Mouse (Mus musculus): ENCODE data around the gene Hesx1. TPM values are rescaled to one million over a fixed set of nuclear protein-coding genes. Genes with fewer than 3 reads are reported as not detected.
"Not testable (repeated sequence)": the region's sequence is repeated elsewhere in the genome, so short reads cannot be mapped to it uniquely, and the experiment has no call there.

The Hesx1 gene
- not detected in 2 replicates for polyA plus RNA-seq (2015; fragmentation: Nextera tagmentation; extraction: Ambion mirVana)

DNA sequence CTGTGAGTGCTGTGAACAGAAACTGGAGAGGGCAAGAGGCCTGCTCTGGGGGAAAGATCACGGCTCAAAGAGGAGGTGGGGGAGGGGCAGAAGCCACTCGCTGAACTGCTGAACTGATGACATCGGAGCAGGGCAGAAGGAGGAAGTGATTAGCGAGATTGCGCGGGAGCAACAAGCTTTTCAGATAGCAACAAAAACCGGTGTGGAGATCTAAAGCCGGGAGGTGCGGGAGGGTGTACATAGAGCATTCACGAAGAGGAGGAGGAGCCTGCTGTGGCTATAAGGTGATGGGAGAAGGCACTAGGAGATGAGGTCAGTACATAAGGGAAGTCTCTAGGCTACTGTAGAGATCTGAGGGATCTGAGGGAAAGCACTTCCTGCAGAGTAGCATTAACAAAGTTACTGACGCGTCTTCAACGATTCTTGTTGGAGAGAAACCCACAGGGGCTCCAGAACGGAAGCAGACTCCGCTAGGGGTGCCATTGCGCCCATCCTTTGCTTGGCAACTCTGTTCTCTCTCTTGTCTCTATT, at the start of gene Hesx1:
Hesx1 (plus strand) TSS at position 206 of the 531 bp plus-strand sequence.
- Histone ChIP-seq H3K4me3 (replicated peaks; ENCODE audit: low read length) (peak within 1 kb of the TSS; percentile 34), H3K9me3 (ENCODE audit: control insufficient read depth, low read length) (no peaks in the 10 kb centered on the region), H3K27me3 (replicated peaks; ENCODE audit: control insufficient read depth, insufficient read depth, low read length) (no peaks in the 10 kb centered on the region), H3K9ac (replicated peaks; ENCODE audit: low read depth, low read length) (no peak within 1 kb of the TSS), H3K4me1 (replicated peaks; ENCODE audit: control insufficient read depth, insufficient read depth, low read length) (peaks cover 3% of the 10 kb centered on the region; the same call in 1 of the 2 replicates), H3K4me2 (ENCODE audit: low read length) (peak within 1 kb of the TSS; percentile 52), H3K36me3 (ENCODE audit: control insufficient read depth, insufficient read depth) (no peaks in the 10 kb centered on the region), H3K27ac (ENCODE audit: low read length) (no peak within 1 kb of the TSS)
- 12% methylated on average over 16 of the region's 16 CpGs for WGBS
- ATAC-seq, result no peak

DNA sequence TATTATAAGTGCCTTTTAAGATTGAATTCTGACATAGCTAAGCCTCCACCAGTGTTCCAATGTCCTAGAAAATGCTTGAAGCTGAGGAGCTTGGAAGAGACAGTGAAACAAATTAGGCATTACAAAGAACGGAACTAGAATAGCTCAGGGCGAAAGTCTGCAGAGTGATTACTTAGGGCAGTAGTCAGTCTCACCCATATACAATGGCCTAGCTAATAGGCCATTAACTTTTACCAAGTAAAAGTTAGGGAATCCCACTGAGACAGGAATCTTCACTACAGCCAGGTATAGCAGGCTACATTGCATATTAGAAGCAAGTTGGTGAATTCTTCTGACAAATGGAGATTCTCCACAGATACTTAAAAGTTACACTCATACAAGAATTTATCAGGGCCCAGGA, 38.1 kb upstream of the Hesx1 start:
- H3K4me2 ChIP-seq (ENCODE audit: low read length); H3K4me1 ChIP-seq (replicated peaks; ENCODE audit: control insufficient read depth, insufficient read depth, low read length); H3K9me3 ChIP-seq (ENCODE audit: control insufficient read depth, low read length); H3K4me3 ChIP-seq (replicated peaks; ENCODE audit: low read length); H3K27me3 ChIP-seq (replicated peaks; ENCODE audit: control insufficient read depth, insufficient read depth, low read length); H3K36me3 ChIP-seq (ENCODE audit: control insufficient read depth, insufficient read depth); ATAC-seq; H3K27ac ChIP-seq (ENCODE audit: low read length); H3K9ac ChIP-seq (replicated peaks; ENCODE audit: low read depth, low read length): not testable (repeated sequence)
- 65% methylated on average over 2 of the region's 2 CpGs for WGBS

DNA sequence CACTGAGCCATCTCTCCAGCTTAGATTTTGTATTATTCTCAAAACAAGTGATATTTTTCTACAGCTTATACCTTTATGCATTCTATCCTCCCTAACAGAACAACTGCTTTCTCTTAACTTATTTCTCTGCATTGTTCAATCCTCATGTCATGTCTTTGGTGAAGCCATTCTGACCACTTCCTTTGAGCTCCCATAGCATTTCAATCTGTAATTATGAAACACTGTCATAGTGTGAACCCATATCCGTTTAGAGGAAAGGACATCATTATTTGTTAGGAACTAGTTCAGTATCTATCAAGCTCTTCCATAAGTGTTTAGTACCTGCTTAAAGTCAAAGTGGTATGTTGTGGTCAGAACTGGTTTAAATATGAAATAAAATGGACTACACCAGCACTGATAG, 33.7 kb upstream of the Hesx1 start:
- Histone ChIP-seq H3K9ac (replicated peaks; ENCODE audit: low read depth, low read length) (no peak overlapping the region), H3K4me3 (replicated peaks; ENCODE audit: low read length) (no peak overlapping the region), H3K4me2 (ENCODE audit: low read length) (no peak overlapping the region), H3K27ac (ENCODE audit: low read length) (no peak overlapping the region), H3K27me3 (replicated peaks; ENCODE audit: control insufficient read depth, insufficient read depth, low read length) (no peaks in the 10 kb centered on the region), H3K9me3 (ENCODE audit: control insufficient read depth, low read length) (no peaks in the 10 kb centered on the region), H3K36me3 (ENCODE audit: control insufficient read depth, insufficient read depth) (peaks cover 7% of the 10 kb centered on the region), H3K4me1 (replicated peaks; ENCODE audit: control insufficient read depth, insufficient read depth, low read length) (no peaks in the 10 kb centered on the region)
- WGBS, result 95% methylated on average over 1 of the region's 1 CpGs
- ATAC-seq, result no peak

DNA sequence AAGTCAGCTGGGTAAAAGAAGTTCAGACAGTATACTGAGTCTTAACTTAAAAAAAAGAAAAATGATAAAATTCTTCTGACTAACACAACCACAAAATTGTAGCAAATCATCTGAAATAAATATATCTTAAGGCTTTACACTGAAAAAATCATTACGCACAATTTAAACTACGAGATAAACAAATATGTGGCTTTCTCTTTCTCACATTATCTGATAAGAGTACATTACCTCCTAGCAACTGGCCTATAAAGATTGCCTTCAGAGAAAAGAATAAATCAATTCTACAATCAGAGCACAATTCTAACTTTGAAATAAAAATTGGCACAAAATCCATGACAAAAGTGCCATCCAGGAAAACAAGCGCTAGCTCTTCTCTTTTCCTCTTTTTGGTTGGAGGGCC, 25.1 kb upstream of the Hesx1 start:
- no peaks in the 10 kb centered on the region for H3K27me3 ChIP-seq (replicated peaks; ENCODE audit: control insufficient read depth, insufficient read depth, low read length)
- no peak for ATAC-seq
- H3K9ac ChIP-seq (replicated peaks; ENCODE audit: low read depth, low read length), result peak overlapping the region; percentile 94
- no peaks in the 10 kb centered on the region for H3K36me3 ChIP-seq (ENCODE audit: control insufficient read depth, insufficient read depth)
- H3K27ac ChIP-seq (ENCODE audit: low read length), result no peak overlapping the region
- peaks cover 11% of the 10 kb centered on the region for H3K4me1 ChIP-seq (replicated peaks; ENCODE audit: control insufficient read depth, insufficient read depth, low read length)
- H3K4me3 ChIP-seq (replicated peaks; ENCODE audit: low read length), result peak overlapping the region; percentile 93
- peak overlapping the region; percentile 68 for H3K4me2 ChIP-seq (ENCODE audit: low read length)
- no peaks in the 10 kb centered on the region for H3K9me3 ChIP-seq (ENCODE audit: control insufficient read depth, low read length)
- 77% methylated on average over 3 of the region's 3 CpGs for WGBS

DNA sequence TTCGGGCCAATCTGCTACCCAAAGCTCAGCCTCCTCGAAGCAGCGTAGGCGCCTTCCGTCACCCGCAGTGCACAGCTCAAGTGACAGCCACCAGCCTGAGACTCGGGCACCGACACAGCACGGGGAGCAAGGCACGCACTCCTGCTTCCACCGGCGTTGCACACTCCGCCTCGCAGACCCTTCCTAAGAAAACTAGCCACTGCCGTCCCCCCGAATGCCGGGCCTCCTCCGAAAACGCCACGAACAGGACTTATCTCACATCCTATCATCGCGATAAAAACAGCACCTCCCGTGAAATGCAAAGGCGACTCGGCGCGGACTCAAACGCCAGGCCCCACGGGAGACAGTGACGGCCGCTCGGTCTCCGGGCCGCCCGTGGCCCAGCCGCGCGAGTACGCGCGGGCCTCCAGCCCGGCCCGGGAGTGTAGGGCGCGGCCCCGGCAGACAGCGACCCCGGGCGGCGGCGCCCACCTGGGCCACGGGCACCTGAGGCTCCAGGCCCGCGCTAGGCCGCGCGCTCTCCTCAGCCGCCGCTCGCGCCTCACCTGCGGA, 24.3 kb upstream of the Hesx1 start:
- peak overlapping the region; percentile 94 for H3K9ac ChIP-seq (replicated peaks; ENCODE audit: low read depth, low read length)
- H3K9me3 ChIP-seq (ENCODE audit: control insufficient read depth, low read length), result no peaks in the 10 kb centered on the region
- H3K27me3 ChIP-seq (replicated peaks; ENCODE audit: control insufficient read depth, insufficient read depth, low read length), result no peaks in the 10 kb centered on the region
- H3K27ac ChIP-seq (ENCODE audit: low read length), result peak overlapping the region; percentile 85
- peak; percentile 82 for ATAC-seq
- no peaks in the 10 kb centered on the region for H3K36me3 ChIP-seq (ENCODE audit: control insufficient read depth, insufficient read depth)
- peak overlapping the region; percentile 68 for H3K4me2 ChIP-seq (ENCODE audit: low read length)
- H3K4me1 ChIP-seq (replicated peaks; ENCODE audit: control insufficient read depth, insufficient read depth, low read length), result peaks cover 11% of the 10 kb centered on the region
- under 1% methylated on average over 53 of the region's 62 CpGs for WGBS
- peak overlapping the region; percentile 93 for H3K4me3 ChIP-seq (replicated peaks; ENCODE audit: low read length)

DNA sequence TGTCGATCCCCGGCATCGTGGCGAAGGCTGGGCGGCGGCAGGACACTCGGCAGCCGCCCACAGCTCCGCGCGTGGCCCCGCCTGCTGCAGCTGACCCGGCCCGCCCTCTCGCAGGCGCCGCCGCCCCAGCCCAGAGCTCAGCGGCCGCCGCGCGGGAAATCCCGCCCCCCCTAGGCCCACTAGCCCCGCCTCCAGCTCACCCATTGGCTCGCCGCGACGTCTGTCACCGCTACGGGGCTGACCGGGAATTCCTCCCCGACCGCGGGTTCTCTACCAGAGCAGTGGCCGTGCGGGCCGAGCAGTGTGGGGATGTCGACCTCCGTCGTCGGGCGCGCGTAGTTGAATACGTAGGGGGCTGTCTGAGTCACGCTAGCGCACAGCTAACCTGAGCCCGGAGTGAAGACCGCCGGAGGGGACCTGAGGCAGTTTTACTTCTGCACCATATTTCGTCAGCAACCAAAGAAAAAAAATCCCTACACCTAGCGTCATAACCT, 23.7 kb upstream of the Hesx1 start:
- peak; percentile 99 for ATAC-seq
- peak overlapping the region; percentile 93 for H3K4me3 ChIP-seq (replicated peaks; ENCODE audit: low read length)
- WGBS, result under 1% methylated on average over 53 of the region's 53 CpGs

DNA sequence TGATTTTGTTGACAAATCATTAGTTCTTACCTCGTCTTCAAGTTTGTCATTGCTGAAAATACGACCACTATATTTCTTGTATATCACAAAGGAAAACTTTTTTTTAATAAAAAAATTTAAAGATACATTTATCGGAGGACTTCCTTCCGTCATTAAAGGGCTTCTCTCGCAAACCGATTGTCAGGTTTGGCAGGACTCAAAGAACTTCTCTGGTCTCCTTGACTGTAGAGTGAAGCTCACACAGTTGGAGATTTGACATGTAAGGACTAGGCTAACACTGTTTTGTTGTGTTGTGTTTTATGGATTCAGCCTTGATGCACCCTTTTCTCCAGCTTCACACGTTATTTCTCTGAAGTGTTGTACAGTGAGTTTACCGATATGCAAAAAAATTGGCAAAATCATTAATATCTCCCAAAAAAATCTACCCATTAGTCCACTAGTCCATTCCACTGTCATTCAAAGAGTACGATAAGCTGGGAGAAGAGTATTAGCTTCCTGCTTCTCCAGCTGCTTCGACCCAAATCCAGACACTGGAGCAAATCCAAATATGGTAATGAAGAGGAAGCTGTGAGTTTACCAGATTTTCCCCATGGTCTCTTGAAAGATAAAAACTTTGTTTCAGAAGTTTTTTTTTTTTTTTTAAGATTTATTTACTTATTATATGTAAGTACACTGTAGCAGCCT, 23.0 kb upstream of the Hesx1 start, which contains the start of gene Appl1:
Appl1 (minus strand) TSS at position 127 of the 684 bp plus-strand sequence.
- Histone ChIP-seq H3K4me1 (replicated peaks; ENCODE audit: control insufficient read depth, insufficient read depth, low read length) (peaks cover 11% of the 10 kb centered on the region), H3K27me3 (replicated peaks; ENCODE audit: control insufficient read depth, insufficient read depth, low read length) (no peaks in the 10 kb centered on the region), H3K4me3 (replicated peaks; ENCODE audit: low read length) (peak within 1 kb of the TSS; percentile 93), H3K9ac (replicated peaks; ENCODE audit: low read depth, low read length) (peak within 1 kb of the TSS; percentile 94), H3K27ac (ENCODE audit: low read length) (peak within 1 kb of the TSS; percentile 85), H3K4me2 (ENCODE audit: low read length) (peak within 1 kb of the TSS; percentile 68), H3K9me3 (ENCODE audit: control insufficient read depth, low read length) (no peaks in the 10 kb centered on the region), H3K36me3 (ENCODE audit: control insufficient read depth, insufficient read depth) (no peaks in the 10 kb centered on the region)
- ATAC-seq, result no peak
- 39% methylated on average over 10 of the region's 10 CpGs for WGBS

More for the DNA sequence above, 23.7 kb upstream of the Hesx1 start:
- Histone ChIP-seq H3K27ac (ENCODE audit: low read length) (peak overlapping the region; percentile 85), H3K4me2 (ENCODE audit: low read length) (peak overlapping the region; percentile 68), H3K9me3 (ENCODE audit: control insufficient read depth, low read length) (no peaks in the 10 kb centered on the region), H3K4me1 (replicated peaks; ENCODE audit: control insufficient read depth, insufficient read depth, low read length) (peaks cover 11% of the 10 kb centered on the region), H3K36me3 (ENCODE audit: control insufficient read depth, insufficient read depth) (no peaks in the 10 kb centered on the region), H3K9ac (replicated peaks; ENCODE audit: low read depth, low read length) (peak overlapping the region; percentile 94), H3K27me3 (replicated peaks; ENCODE audit: control insufficient read depth, insufficient read depth, low read length) (no peaks in the 10 kb centered on the region)

DNA sequence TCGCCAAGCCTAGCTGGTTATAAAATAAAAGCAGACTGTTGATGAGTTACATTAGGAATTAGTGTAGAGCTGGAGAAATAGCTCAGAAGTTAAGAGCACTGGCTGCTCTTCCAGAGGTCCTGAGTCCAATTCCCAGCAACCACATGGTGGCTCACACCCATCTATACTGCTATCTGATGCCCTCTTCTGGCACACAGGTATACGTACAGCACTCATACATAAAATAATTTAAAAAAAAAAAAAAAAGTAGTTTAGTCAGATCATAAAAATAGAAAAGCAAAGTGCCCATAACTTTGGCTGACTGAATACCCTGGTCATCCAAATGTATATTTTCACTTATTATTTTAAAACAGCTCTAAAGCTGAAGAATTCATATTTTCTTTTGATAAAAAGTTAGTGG, 21.1 kb upstream of the Hesx1 start:
- no peak for ATAC-seq
- Histone ChIP-seq H3K4me1 (replicated peaks; ENCODE audit: control insufficient read depth, insufficient read depth, low read length) (peaks cover 14% of the 10 kb centered on the region), H3K27me3 (replicated peaks; ENCODE audit: control insufficient read depth, insufficient read depth, low read length) (no peaks in the 10 kb centered on the region), H3K36me3 (ENCODE audit: control insufficient read depth, insufficient read depth) (no peaks in the 10 kb centered on the region), H3K4me3 (replicated peaks; ENCODE audit: low read length) (no peak overlapping the region), H3K4me2 (ENCODE audit: low read length) (no peak overlapping the region), H3K9me3 (ENCODE audit: control insufficient read depth, low read length) (no peaks in the 10 kb centered on the region), H3K27ac (ENCODE audit: low read length) (no peak overlapping the region), H3K9ac (replicated peaks; ENCODE audit: low read depth, low read length) (no peak overlapping the region)
- WGBS, result 73% methylated on average over 2 of the region's 2 CpGs

DNA sequence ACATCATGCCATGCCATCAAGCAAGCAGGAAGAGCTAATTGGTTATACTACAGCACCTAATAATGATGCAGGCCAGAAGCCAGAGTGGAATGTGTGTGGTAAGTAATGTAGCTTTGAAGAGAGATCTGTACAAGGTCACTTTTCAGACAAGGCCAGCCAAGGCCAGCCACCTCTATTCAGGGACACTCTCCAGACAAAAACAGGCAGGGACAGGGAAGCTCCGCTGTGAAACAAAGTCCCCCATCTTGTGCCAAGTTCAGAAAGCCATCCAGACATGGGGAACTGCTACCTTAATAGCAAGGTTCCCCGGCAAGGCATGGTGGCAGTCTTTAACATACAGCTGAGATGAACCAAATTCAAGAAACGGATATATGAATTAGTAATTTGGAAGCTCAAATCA, 18.7 kb upstream of the Hesx1 start:
- no peaks in the 10 kb centered on the region for H3K9me3 ChIP-seq (ENCODE audit: control insufficient read depth, low read length)
- no peak overlapping the region for H3K4me2 ChIP-seq (ENCODE audit: low read length)
- H3K36me3 ChIP-seq (ENCODE audit: control insufficient read depth, insufficient read depth), result no peaks in the 10 kb centered on the region
- no peak for ATAC-seq
- H3K27me3 ChIP-seq (replicated peaks; ENCODE audit: control insufficient read depth, insufficient read depth, low read length), result no peaks in the 10 kb centered on the region
- peaks cover 5% of the 10 kb centered on the region for H3K4me1 ChIP-seq (replicated peaks; ENCODE audit: control insufficient read depth, insufficient read depth, low read length)
- no peak overlapping the region for H3K27ac ChIP-seq (ENCODE audit: low read length)
- no peak overlapping the region for H3K4me3 ChIP-seq (replicated peaks; ENCODE audit: low read length)
- 76% methylated on average over 3 of the region's 3 CpGs for WGBS
- no peak overlapping the region for H3K9ac ChIP-seq (replicated peaks; ENCODE audit: low read depth, low read length)
